Mouse (Mus musculus): ENCODE measurements around the gene Rpl10. TPM values are rescaled to one million over a fixed set of nuclear protein-coding genes. Genes with fewer than 3 reads are reported as not detected.

Rpl10 gene
- total RNA-seq (2021), result 100 to 1,000 TPM; 240 to 275 TPM
- long read RNA-seq, experiment 1, partial matches to known transcripts, result 5 of 14 reads
- long read RNA-seq, experiment 1, other reads (novel, unspliced or antisense), result 3 of 14 reads
- long read RNA-seq, experiment 2, partial matches to known transcripts, result 7 of 12 reads
- long read RNA-seq, experiment 2, other reads (novel, unspliced or antisense), result 2 of 12 reads

GRCm38 (mm10) chrX:74270062-74270901 lies at the start of gene Rpl10:
TSS of gene Rpl10 (plus strand) at chrX:74270812.
- peak; percentile 90 to 96 for DNase-seq

GRCm38 (mm10) chrX:74230038-74230437 lies 40.6 kb upstream of the Rpl10 start:
- DNase-seq, result peak in 1 of 2 experiments; percentile 0

DNA sequence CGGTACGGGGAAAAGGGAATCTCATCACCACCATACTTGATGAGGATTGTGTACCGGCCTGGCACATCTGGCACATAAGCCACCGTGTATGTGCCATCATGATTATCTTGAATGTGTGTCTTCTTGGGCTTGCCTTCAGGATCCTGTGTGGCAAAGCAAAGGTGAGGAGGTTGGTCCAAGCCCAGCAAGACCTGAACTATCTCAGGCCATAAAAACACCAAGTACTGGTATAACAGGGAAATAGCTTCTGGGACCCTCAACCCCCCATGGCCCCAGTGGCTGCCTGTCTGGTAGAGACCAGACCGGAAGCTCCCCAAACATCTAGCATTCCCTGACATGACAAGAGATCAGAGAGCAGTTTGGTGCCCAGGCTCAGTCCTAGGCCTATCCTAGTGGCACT lies 37.4 kb upstream of the Rpl10 start:
- no peak for DNase-seq

- no peak for DNase-seq
Observed at GRCm38 (mm10) chrX:74240332-74240731, 30.3 kb upstream of the Rpl10 start.

- peak in 1 of 2 experiments; percentile 45 for DNase-seq
Observed at GRCm38 (mm10) chrX:74243396-74243795, 27.2 kb upstream of the Rpl10 start.

- peak in 1 of 2 experiments; percentile 34 for DNase-seq
Observed at GRCm38 (mm10) chrX:74243807-74244206, 26.8 kb upstream of the Rpl10 start.

DNA sequence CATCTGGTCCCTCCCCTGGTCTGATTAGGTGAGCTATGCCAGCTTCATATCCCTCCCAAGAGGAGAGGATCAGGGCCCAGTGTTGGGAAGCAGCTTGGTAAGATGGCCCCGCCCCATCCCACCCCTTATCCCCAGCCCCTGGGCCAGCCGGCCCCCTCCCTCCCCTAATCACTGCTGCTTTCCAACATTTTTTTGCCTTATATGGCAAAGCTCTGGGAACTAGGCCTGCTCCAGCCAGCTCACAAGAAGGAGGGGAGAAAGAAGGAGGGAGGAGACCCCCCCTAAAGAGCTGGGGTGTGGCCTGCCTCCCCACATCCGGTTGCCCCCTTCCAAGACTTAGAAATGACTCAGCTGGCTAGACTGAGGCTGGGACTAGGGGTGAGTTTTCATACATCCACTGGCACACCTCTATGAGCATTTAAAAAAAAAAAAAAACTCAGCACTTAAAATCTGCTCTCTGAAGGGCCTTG lies 26.0 kb upstream of the Rpl10 start:
- DNase-seq, result peak; percentile 63 to 86

DNA sequence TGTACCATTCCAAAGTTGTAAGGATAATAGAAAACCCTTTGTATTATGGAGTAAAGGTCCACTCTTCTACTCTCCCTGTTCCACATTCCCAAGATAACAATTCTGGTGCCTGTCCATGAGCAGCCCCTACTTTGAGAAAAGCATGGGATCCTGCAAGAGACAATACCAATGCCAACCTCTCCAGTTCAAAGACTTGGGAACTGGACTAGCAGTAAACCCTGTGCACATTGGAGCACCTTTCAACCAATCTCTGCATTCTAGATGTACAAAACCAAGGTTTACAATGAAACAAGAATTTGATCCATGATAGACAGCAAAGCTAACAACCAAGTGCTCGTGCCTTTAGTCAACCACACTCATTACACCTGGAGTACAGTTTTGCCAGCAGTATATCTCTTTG lies 25.5 kb upstream of the Rpl10 start:
- no peak for DNase-seq

DNA sequence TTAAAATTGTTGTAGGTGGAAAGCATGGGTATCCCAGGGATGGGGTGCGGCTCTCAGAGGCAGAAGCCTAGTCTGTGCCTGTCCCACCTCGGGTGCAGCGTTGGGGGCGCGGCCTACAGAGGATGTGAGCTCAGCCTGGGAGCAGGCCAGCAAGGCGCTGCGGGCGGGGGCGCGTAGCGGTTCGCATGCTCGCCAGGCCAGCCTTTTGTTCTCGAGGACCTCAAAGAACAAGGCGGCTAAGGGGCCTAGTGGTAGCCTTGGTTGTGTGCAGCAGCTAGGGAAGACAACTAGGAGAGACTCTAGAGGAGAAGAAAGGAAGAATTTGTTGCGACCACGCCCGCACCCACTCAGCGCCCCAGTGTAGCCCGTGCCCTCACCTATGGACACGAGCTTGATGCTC lies 24.9 kb upstream of the Rpl10 start:
- peak; percentile 85 to 91 for DNase-seq

DNA sequence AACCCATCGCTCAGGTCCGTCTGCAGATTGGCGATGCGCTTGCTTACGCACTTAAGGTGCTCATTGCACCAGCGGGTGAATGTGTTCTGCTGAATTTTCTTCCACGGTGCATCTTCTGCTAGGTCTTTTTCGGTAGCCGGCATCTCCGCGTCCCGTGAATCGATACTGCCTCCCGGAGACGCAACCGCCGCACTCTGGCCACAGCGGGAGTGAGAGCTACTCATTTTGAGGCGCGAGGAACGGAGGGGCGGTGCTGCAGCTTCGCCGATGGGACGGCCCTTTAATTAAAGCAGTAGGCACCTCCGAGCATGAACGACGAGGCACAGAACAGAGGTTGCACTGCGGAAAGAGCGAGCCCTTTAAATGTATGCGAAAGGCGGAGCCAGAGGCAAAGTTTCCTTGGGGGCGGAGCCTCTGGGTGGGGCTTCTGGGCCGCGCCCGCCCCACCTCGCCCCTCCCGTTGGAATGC lies 24.4 kb upstream of the Rpl10 start:
- DNase-seq, result peak; percentile 89 to 95

GRCm38 (mm10) chrX:74246693-74247092 lies 23.9 kb upstream of the Rpl10 start:
- DNase-seq, result peak in 1 of 2 experiments; percentile 70

DNA sequence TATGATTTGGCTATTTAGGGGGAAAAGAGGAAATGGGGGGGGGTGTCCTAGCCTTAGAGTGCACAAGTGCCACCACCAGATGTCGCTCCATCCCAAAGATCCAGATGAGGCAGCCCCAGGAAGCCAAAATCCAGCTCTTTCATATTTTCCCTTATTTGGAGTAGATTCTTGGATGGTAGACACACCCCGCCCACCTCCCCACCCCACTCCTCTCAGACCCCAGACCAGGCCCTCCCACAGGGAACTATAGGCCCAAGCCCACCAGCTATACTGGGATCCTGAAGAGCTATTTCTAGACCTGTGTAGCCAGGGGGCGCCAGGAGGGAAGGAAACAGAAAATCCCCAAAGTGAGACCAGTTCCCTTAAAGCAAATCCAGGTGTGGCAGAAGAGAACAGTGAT lies 22.0 kb upstream of the Rpl10 start:
- DNase-seq, result peak; percentile 65 to 81

DNA sequence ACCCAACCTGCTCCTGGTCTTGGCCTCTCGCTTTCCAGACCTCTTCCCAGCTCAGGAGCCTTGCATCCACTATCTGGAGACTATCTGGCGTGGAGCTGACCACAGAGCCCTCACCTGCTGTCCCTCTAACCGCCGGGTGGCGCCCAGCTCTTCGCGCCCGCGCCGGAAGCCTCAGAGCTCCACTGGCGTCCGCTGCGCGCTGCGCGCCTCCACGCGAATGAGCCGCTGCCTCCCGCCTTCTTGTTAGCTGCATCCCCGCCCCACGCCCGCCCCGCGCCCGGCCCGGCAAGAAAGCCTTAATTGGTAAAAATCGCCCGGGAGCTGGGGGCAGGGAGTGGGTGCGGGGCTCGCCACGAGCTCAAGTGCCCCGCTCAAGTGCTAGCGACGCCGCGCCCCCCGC lies 21.0 kb upstream of the Rpl10 start, which contains the start of gene Flna:
Flna (minus strand) TSS at position 206 of the 400 bp plus-strand sequence.
- peak; percentile 72 to 77 for DNase-seq

DNA sequence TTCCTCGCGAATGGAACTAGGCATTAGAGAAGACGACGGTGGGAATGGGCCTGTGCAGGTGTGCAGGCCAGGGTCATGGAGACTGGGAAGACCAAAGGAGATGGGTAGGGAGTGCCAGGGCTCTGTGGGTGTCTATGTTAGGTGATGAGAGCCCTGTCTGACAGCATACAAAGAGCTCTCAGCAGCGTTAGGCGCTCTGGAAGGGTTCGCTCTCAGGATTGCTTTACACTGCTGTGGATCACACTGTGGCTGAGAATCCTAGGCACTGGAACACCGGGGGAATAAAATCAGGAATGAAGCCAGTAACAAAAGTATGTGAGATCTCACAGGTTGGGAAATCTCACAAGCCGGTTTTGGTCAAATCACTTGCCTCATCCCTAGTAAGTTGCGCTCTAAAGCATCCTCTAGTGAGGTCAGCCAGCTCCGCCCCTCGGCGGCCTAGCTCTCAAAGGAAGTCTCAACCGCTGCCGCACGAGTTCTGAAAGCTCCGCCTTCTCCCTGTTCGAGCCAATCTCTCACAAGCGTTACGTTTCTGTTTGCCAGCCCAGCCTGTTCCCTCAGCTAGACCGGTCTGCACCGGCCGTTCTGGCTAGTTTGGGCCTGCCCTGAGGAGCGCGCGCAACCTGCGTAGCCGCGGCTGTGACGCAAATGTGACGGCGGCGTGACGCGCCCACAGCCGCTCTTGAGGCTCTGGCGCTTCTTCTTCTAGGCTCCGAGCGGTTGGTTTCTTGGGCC lies 16.3 kb upstream of the Rpl10 start, which contains the start of gene Emd:
Emd (plus strand) TSS at position 535 of the 735 bp plus-strand sequence.
- DNase-seq, result peak; percentile 90 to 96

- DNase-seq, result no peak
Observed at GRCm38 (mm10) chrX:74254888-74255565, 15.6 kb upstream of the Rpl10 start.

- DNase-seq, result no peak
Observed at GRCm38 (mm10) chrX:74257746-74258145, 12.9 kb upstream of the Rpl10 start.

GRCm38 (mm10) chrX:74269736-74270061 lies 913 bp upstream of the Rpl10 start:
- peak in 1 of 2 experiments; percentile 37 for DNase-seq

- peak; percentile 37 to 45 for DNase-seq
Observed at GRCm38 (mm10) chrX:74270902-74271551, 415 bp downstream of the Rpl10 start.

GRCm38 (mm10) chrX:74273422-74274322 lies 3.1 kb downstream of the Rpl10 start:
- DNase-seq, result no peak

GRCm38 (mm10) chrX:74277916-74278315 lies 7.3 kb downstream of the Rpl10 start:
- DNase-seq, result no peak

Measured in heart, adult 18-20 months (tissue).